Mouse (Mus musculus) yolk sac, embryonic 10.5 days (tissue): ENCODE data around the gene Sesn3.
"Not testable (repeated sequence)": the region's sequence is repeated elsewhere in the genome, so short reads cannot be mapped to it uniquely, and the experiment has no call there.

ENCODE experiments used
- DNase-seq: peaks from one replicate; pipeline ENCODE4 v3.0.0-alpha.2; 2017; ENCODE audit warnings: low spot score

Sesn3 gene

GRCm38 (mm10) chr9:14274986-14275720 is at the start of gene Sesn3:
Gene Sesn3 (plus strand): TSS chr9:14275067.
- peak; percentile 75 for DNase-seq

- DNase-seq = not testable (repeated sequence)
Observed at GRCm38 (mm10) chr9:14227086-14227485, 47.8 kb upstream of the Sesn3 start.

- DNase-seq = peak; percentile 85
Observed at GRCm38 (mm10) chr9:14233702-14234373, 41.0 kb upstream of the Sesn3 start.

- peak; percentile 47 for DNase-seq
Observed at GRCm38 (mm10) chr9:14235286-14235685, 39.6 kb upstream of the Sesn3 start.

GRCm38 (mm10) chr9:14241003-14241402 is 33.9 kb upstream of the Sesn3 start:
- DNase-seq = not testable (repeated sequence)

GRCm38 (mm10) chr9:14242308-14242707 is 32.6 kb upstream of the Sesn3 start:
- DNase-seq = no peak

GRCm38 (mm10) chr9:14244528-14244927 is 30.3 kb upstream of the Sesn3 start:
- no peak for DNase-seq

GRCm38 (mm10) chr9:14245013-14245586 is 29.8 kb upstream of the Sesn3 start:
- DNase-seq = no peak

- DNase-seq = peak; percentile 50
Observed at GRCm38 (mm10) chr9:14246016-14246799, 28.7 kb upstream of the Sesn3 start.

- DNase-seq = no peak
Observed at GRCm38 (mm10) chr9:14247480-14248208, 27.2 kb upstream of the Sesn3 start.

- no peak for DNase-seq
Observed at GRCm38 (mm10) chr9:14248209-14248596, 26.7 kb upstream of the Sesn3 start.

GRCm38 (mm10) chr9:14261150-14261549 is 13.7 kb upstream of the Sesn3 start:
- no peak for DNase-seq

GRCm38 (mm10) chr9:14262568-14262972 is 12.3 kb upstream of the Sesn3 start:
- no peak for DNase-seq

- no peak for DNase-seq
Observed at GRCm38 (mm10) chr9:14266470-14266869, 8.4 kb upstream of the Sesn3 start.

GRCm38 (mm10) chr9:14268578-14268977 is 6.3 kb upstream of the Sesn3 start:
- no peak for DNase-seq

GRCm38 (mm10) chr9:14272921-14273320 is 1.9 kb upstream of the Sesn3 start:
- DNase-seq = no peak

GRCm38 (mm10) chr9:14274586-14274985 is 281 bp upstream of the Sesn3 start:
- DNase-seq = no peak

GRCm38 (mm10) chr9:14275792-14276480 is 1.1 kb downstream of the Sesn3 start:
- peak; percentile 98 for DNase-seq

- DNase-seq = no peak
Observed at GRCm38 (mm10) chr9:14276481-14277287, 1.8 kb downstream of the Sesn3 start.

- no peak for DNase-seq
Observed at GRCm38 (mm10) chr9:14277365-14277991, 2.6 kb downstream of the Sesn3 start.
